Mouse (Mus musculus): Measurements from ENCODE around the gene Ccno.
"Not testable (repeated sequence)": the region's sequence is repeated elsewhere in the genome, so short reads cannot be mapped to it uniquely, and the experiment has no call there.

The Ccno gene

DNA sequence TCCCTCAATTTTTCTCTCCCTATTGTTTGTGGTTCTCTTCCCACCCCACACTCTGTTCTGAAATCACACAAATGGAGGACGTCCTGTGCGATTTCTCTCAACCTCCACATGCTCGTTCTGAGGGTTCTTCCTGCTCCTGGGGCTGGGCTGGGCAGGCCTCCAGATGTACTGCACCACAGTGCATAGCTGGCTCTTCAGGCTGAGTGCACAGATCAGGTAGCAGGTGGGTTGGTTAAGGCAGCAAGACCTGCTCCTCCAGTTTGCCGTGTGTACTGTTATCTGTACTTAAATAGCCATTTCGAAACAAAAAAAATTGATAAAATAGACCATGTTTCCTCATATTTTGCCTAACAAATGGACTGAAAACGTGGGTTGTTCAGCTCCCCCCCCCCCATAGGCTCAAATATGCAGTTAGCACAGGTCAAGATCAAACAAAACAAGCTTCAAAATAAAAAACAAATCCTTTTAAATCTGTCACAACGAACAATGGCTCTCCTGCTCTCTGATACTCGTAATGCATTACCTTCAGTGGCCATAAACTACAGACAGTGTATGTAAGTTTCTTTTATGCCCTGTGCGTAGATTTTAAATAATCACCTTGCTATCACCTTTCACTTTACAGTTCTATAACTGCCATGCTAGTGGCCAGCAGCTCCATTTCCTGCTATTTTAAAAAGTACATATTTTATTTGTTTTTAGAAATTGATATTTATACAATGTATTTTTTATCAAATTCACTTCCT lies 13.1 kb downstream of the Ccno start:
- DNase-seq (ENCODE audit: low spot score): no peak

- DNase-seq (ENCODE audit: low spot score): no peak
Observed at GRCm38 (mm10) chr13:113012683-113013082, 25.1 kb downstream of the Ccno start.

GRCm38 (mm10) chr13:113013174-113013953 lies 25.8 kb downstream of the Ccno start:
- not testable (repeated sequence) for DNase-seq (ENCODE audit: low spot score)

DNA sequence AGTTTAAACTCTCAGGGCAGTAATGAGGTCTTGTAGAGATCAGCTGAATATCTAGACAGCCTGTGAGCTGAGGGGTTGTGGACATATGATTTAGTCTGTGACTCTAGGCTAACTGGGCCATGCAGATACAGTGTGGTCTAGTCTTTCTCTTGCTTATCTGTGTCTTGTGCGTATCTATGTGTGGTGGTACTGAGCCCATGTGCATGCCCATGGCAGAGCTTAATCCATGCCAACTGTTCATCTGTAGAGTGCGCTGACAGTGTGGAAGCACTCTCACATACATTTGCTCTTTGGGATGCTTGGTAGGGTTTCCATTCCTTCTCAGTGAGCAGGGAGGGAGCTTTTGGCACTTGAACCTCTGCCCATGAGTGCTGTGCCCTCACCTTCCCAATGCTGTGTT lies 33.9 kb downstream of the Ccno start:
- no peak for DNase-seq (ENCODE audit: low spot score)

GRCm38 (mm10) chr13:113022467-113022866 lies 34.9 kb downstream of the Ccno start:
- DNase-seq (ENCODE audit: low spot score): no peak

GRCm38 (mm10) chr13:113023274-113024143 lies 35.9 kb downstream of the Ccno start:
- no peak for DNase-seq (ENCODE audit: low spot score)

DNA sequence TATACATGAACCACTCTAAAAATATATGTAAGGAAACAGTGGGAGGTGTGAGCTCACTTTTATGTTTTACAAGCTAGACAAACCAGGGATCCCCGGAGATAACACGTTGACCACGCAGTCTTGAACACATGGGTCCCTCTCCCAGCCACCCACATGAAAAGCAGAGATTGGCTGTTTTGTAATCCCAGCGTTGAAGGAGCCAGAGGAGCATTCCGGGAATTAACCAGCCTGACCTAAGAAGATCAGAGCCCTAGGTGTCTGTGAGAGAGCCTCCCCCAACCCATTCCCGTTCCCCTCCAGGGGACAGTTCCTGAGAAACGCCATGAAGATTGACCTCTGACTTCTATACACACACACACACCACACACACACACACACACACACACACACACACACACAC lies 43.7 kb downstream of the Ccno start:
- DNase-seq (ENCODE audit: low spot score): no peak

- peak; percentile 41 for DNase-seq (ENCODE audit: low spot score)
Observed at GRCm38 (mm10) chr13:113031792-113032571, 44.4 kb downstream of the Ccno start.

DNA sequence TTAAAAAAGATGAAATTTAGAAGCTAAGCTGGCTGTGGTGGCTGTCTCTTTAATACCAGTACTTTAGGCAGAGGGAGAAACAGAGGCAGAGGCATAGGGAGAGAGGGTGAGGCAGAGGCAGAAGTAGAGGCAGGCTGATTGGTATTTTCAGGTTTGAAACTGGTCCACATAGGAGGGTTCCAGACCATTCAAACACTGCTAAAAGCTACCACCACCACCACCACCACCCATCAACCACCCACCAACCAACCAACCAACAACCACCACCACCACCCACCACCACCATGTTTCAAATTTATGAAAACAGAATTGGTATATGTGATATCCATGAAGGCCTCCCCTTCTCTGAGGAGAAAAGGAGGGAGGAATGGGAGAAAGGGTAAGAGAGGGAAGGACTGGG lies 45.2 kb downstream of the Ccno start:
- no peak for DNase-seq (ENCODE audit: low spot score)

GRCm38 (mm10) chr13:113034271-113034886 lies 46.8 kb downstream of the Ccno start:
- no peak for DNase-seq (ENCODE audit: low spot score)

DNA sequence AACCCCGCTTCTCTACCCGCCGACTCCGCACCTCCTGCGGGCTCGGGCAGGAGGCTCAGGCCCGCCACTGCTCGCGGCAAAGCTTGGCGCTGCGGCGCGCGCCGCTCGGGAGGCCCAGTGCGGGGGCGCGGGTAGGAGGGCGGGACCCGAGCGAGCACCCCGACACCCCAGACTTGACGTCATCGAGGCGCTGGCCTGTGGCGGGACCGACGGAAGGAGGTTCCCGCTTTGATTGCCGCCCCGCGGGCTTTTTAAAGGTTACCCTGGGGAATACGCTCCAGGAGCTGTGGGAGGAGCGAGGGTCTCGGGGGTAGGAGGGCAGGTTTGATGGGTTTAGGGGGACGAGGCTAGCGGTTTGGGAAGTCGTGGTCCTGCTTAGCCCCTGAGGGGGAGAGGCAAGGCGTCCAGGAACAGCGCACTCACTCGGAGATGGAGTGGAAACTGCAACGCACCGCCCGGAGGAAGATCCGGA lies 47.4 kb downstream of the Ccno start, which contains the start of gene Cdc20b:
Gene Cdc20b, plus strand, starts transcription at position 162 of the 472 bp plus-strand sequence.
- DNase-seq (ENCODE audit: low spot score): peak; percentile 13

DNA sequence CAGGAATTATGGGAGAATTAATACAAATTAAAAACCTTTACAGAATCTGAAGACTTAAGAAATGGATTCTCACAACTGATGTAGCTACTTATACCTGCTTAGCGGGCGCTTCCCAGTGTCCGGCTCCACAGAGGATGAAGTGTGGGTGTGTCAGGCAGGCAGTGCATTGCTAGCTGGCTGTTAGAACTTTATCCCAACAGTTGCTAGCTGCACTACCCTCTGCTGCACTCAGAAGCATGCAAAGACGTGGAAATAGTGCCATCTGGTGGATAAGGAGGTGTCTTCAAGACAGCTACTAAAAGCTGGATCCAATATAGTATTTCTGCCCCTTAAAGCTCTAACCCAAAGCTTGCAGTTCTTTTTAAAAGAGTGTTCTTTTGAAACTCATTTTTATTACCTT lies 48.2 kb downstream of the Ccno start:
- DNase-seq (ENCODE audit: low spot score): peak; percentile 81
